9 mouse cellular contexts compared by ENCODE assay signal in genomic region chr11:114736913-114737624, GRCm38 (mm10). TPM values are rescaled to one million over a fixed set of nuclear protein-coding genes. Genes with fewer than 3 reads are reported as not detected.
A peak's percentile ranks its signal among the peaks of the same experiment; 100 is the strongest.
DNase-seq lines count a peak whose midpoint lies in the region; ATAC-seq and TF ChIP-seq lines count a peak whose summit lies in the region.
"Had no signal": no experiment of that assay in that cellular context is flagged by ENCODE, and none has a peak within 500 bp of the region (broad histone marks: within the 10 kb centered on the region; RNA-seq: fewer than 3 reads in every experiment).

No protein-coding gene starts in this region.

- H3K36me3 ChIP-seq in hindbrain, embryonic 10.5 days: no peaks in the 10 kb centered on the region
- no peaks in the 10 kb centered on the region for H3K36me3 ChIP-seq in hindbrain, embryonic 13.5 days
- H3K36me3 ChIP-seq in MEL (ENCODE audit: control insufficient read depth in 1 of 2, insufficient read depth in 2 of 2, low read length in 2 of 2): no peaks in the 10 kb centered on the region
- no peaks in the 10 kb centered on the region for H3K36me3 ChIP-seq in heart, embryonic 14.5 days (ENCODE audit: control insufficient read depth, insufficient read depth, low read length)
- H3K36me3 ChIP-seq in midbrain, embryonic 13.5 days: no peaks in the 10 kb centered on the region

- no peak for ATAC-seq in hindbrain, embryonic 13.5 days (ENCODE audit: low FRiP score)
- no peak; the same call in 1 of the 2 replicates for ATAC-seq in heart, embryonic 14.5 days (ENCODE audit: insufficient number of reproducible peaks, insufficient read depth, low FRiP score, low read depth)
- peak; percentile 51 for ATAC-seq in midbrain, embryonic 13.5 days

- H3K27me3 ChIP-seq in hindbrain, embryonic 10.5 days (ENCODE audit: insufficient read depth, poor library complexity, severe bottlenecking): peaks cover 21% of the 10 kb centered on the region
- H3K27me3 ChIP-seq in hindbrain, embryonic 13.5 days: peaks cover 13% of the 10 kb centered on the region; the same call in 1 of the 2 replicates
- H3K27me3 ChIP-seq in MEL (ENCODE audit: control insufficient read depth in 1 of 2, insufficient read depth in 2 of 2, low read length in 2 of 2): no peaks in the 10 kb centered on the region
- H3K27me3 ChIP-seq in heart, embryonic 14.5 days (ENCODE audit: control insufficient read depth, insufficient read depth, low read length): no peaks in the 10 kb centered on the region
- peaks cover 24% of the 10 kb centered on the region for H3K27me3 ChIP-seq in midbrain, embryonic 13.5 days

- H3K9me3 ChIP-seq in hindbrain, embryonic 10.5 days: no peaks in the 10 kb centered on the region
- no peaks in the 10 kb centered on the region for H3K9me3 ChIP-seq in hindbrain, embryonic 13.5 days
- no peaks in the 10 kb centered on the region for H3K9me3 ChIP-seq in MEL (replicated peaks; ENCODE audit: insufficient read depth, low read length)
- no peaks in the 10 kb centered on the region for H3K9me3 ChIP-seq in heart, embryonic 14.5 days (ENCODE audit: control insufficient read depth, low read length)
- H3K9me3 ChIP-seq in midbrain, embryonic 13.5 days: no peaks in the 10 kb centered on the region

- no peaks in the 10 kb centered on the region for H3K79me2 ChIP-seq in MEL (ENCODE audit: control insufficient read depth, insufficient read depth, low read length, poor library complexity)

- peak; percentile 19 for TF ChIP-seq RAD21 in MEL (IDR thresholded peaks at IDR 0.05; ENCODE audit: low read depth, low read length)

- H3K4me1 ChIP-seq in hindbrain, embryonic 10.5 days (replicated peaks): peaks cover 33% of the 10 kb centered on the region
- peaks cover 17% of the 10 kb centered on the region for H3K4me1 ChIP-seq in hindbrain, embryonic 13.5 days (replicated peaks)
- no peaks in the 10 kb centered on the region for H3K4me1 ChIP-seq in MEL (ENCODE audit: control insufficient read depth in 1 of 2, insufficient read depth in 2 of 2, low read length in 2 of 2)
- no peaks in the 10 kb centered on the region for H3K4me1 ChIP-seq in cortical plate, adult 2 months (ENCODE audit: control insufficient read depth, insufficient read depth, low read length)
- H3K4me1 ChIP-seq in heart, embryonic 14.5 days (ENCODE audit: control insufficient read depth in 2 of 2, insufficient read depth in 2 of 2, low read length in 2 of 2): peaks cover 7 to 9% of the 10 kb centered on the region in 2 experiments; a peak in 3 of 4 replicates
- peaks cover 22% of the 10 kb centered on the region for H3K4me1 ChIP-seq in midbrain, embryonic 13.5 days (replicated peaks)

- H3K4me3 ChIP-seq in hindbrain, embryonic 10.5 days: peak overlapping the region; percentile 16; the same call in 1 of the 2 replicates
- no peak overlapping the region for H3K4me3 ChIP-seq in hindbrain, embryonic 13.5 days
- no peak overlapping the region for H3K4me3 ChIP-seq in MEL (ENCODE audit: control insufficient read depth in 1 of 2, insufficient read depth in 1 of 2, low read depth in 2 of 2, low read length in 2 of 2)
- H3K4me3 ChIP-seq in cortical plate, adult 2 months (ENCODE audit: insufficient read depth, low read length): no peak overlapping the region
- no peak overlapping the region for H3K4me3 ChIP-seq in heart, embryonic 14.5 days (ENCODE audit: control insufficient read depth in 1 of 2, insufficient read depth in 1 of 2, low read depth in 1 of 2, low read length in 2 of 2)
- H3K4me3 ChIP-seq in midbrain, embryonic 13.5 days (replicated peaks): no peak overlapping the region

- 30% methylated on average over 11 of the region's 11 CpGs for WGBS in hindbrain, embryonic 10.5 days
- 25% methylated on average over 11 of the region's 11 CpGs for WGBS in hindbrain, embryonic 13.5 days
- 41% methylated on average over 11 of the region's 11 CpGs for WGBS in heart, embryonic 14.5 days
- WGBS in midbrain, embryonic 13.5 days: 19% methylated on average over 11 of the region's 11 CpGs

- H3K27ac ChIP-seq in hindbrain, embryonic 10.5 days: peak overlapping the region; percentile 87
- no peak overlapping the region for H3K27ac ChIP-seq in hindbrain, embryonic 13.5 days
- H3K27ac ChIP-seq in MEL (ENCODE audit: control insufficient read depth, low read depth, low read length): no peak overlapping the region
- H3K27ac ChIP-seq in cortical plate, adult 2 months (ENCODE audit: insufficient read depth, low read length): no peak overlapping the region
- H3K27ac ChIP-seq in heart, embryonic 14.5 days (replicated peaks in 1 of 2; ENCODE audit: control insufficient read depth in 1 of 2, insufficient read depth in 1 of 2, low read depth in 2 of 2, low read length in 2 of 2): no peak overlapping the region
- no peak overlapping the region for H3K27ac ChIP-seq in midbrain, embryonic 13.5 days
- H3K27ac ChIP-seq: macrophage had no signal

- no peak for TF ChIP-seq POLR2A in MEL (IDR thresholded peaks at IDR 0.05; ENCODE audit: control insufficient read depth in 1 of 2, insufficient read depth in 1 of 2, low read depth in 1 of 2, low read length in 2 of 2, poor library complexity in 1 of 2)
- TF ChIP-seq POLR2A in cortical plate, adult 2 months (IDR thresholded peaks at IDR 0.05; ENCODE audit: extremely low read depth, insufficient read depth, low read length): no peak

- no peak for TF ChIP-seq EP300 in MEL (IDR thresholded peaks at IDR 0.05; ENCODE audit: low read depth in 1 of 2, low read length in 2 of 2)

- TF ChIP-seq CTCF in MEL (IDR thresholded peaks at IDR 0.05 in 2 of 3, conservative IDR thresholded peaks at IDR 0.05 in 1 of 3; ENCODE audit: control insufficient read depth in 1 of 3, insufficient read depth in 1 of 3, low read depth in 2 of 3, low read length in 3 of 3, poor library complexity in 1 of 3, severe bottlenecking in 1 of 3): peak; percentile 52 to 60 (median 56)
- TF ChIP-seq CTCF in cortical plate, adult 2 months (IDR thresholded peaks at IDR 0.05; ENCODE audit: extremely low read depth, insufficient read depth, low read length): peak; percentile 79

- DNase-seq in hindbrain, embryonic 10.5 days (ENCODE audit: low spot score): peak; percentile 63
- DNase-seq in MEL (ENCODE audit: low read depth, low spot score): peak; percentile 15
- peak; percentile 63 to 79 for DNase-seq in kidney, postnatal 36 days
- peak; percentile 26 for DNase-seq in thymus, postnatal 14 days

- H3K9ac ChIP-seq in hindbrain, embryonic 13.5 days: no peak overlapping the region
- no peak overlapping the region for H3K9ac ChIP-seq in MEL (ENCODE audit: control insufficient read depth, low read depth, low read length, poor library complexity, severe bottlenecking)
- H3K9ac ChIP-seq in heart, embryonic 14.5 days (ENCODE audit: low read length): no peak overlapping the region
- no peak overlapping the region for H3K9ac ChIP-seq in midbrain, embryonic 13.5 days (replicated peaks)

- no peak overlapping the region for H3K4me2 ChIP-seq in hindbrain, embryonic 13.5 days
- H3K4me2 ChIP-seq in heart, embryonic 14.5 days (ENCODE audit: low read length): 0 out of 2 replicates have a peak overlapping the region, but pooled peaks have one; percentile 6
- H3K4me2 ChIP-seq in midbrain, embryonic 13.5 days (replicated peaks): no peak overlapping the region

TF ChIP-seq in MEL, 35 proteins besides CTCF, POLR2A, EP300 and RAD21:
- TF ChIP-seq SMC3 (IDR thresholded peaks at IDR 0.05; ENCODE audit: low read depth, low read length): 0 out of 2 replicates have a peak, but pooled peaks have one; percentile 3
- TF ChIP-seq GABPA (IDR thresholded peaks at IDR 0.05; ENCODE audit: low read depth, low read length): no peak
- TF ChIP-seq KAT2A (conservative IDR thresholded peaks at IDR 0.05; ENCODE audit: low read depth, low read length): no peak

RNA-seq across cellular contexts. Expression of gene Dnaic2, which starts 9.9 kb away (rescaled TPM):
- polyA plus RNA-seq in hindbrain, embryonic 10.5 days (2016; fragmentation: Nextera tagmentation; extraction: Ambion mirVana): 4.0 and 6.3 TPM in 2 replicates
- polyA plus RNA-seq in hindbrain, embryonic 13.5 days (2015; fragmentation: Nextera tagmentation; extraction: Ambion mirVana): 2.9 and 3.8 TPM in 2 replicates
- not detected in 2 replicates for total RNA-seq in MEL (2012; rRNA removed)
- polyA plus RNA-seq in MEL (2012; ENCODE audit: insufficient read depth in 1 of 2, insufficient read length in 2 of 2, low read depth in 1 of 2, low replicate concordance in 2 of 2, missing spikeins in 1 of 2): not detected
- 2.0 and 2.9 TPM in 2 replicates for polyA plus RNA-seq in cortical plate, adult 2 months (2012; rRNA removed)
- 0.35 TPM in 1 of 2 replicates, not detected in the other for polyA plus RNA-seq in heart, embryonic 14.5 days (2014; fragmentation: Nextera tagmentation; extraction: Ambion mirVana)
- 1.6 and 1.7 TPM in 2 replicates for polyA plus RNA-seq in midbrain, embryonic 13.5 days (2015; fragmentation: Nextera tagmentation; extraction: Ambion mirVana)
- polyA plus RNA-seq: macrophage had no signal

RNA-seq across cellular contexts. Expression of gene Kif19a, which starts 28.1 kb away (rescaled TPM):
- 1.1 and 3.8 TPM in 2 replicates for polyA plus RNA-seq in hindbrain, embryonic 10.5 days (2016; fragmentation: Nextera tagmentation; extraction: Ambion mirVana)
- polyA plus RNA-seq in hindbrain, embryonic 13.5 days (2015; fragmentation: Nextera tagmentation; extraction: Ambion mirVana): 1.2 and 1.3 TPM in 2 replicates
- not detected in 2 replicates for total RNA-seq in MEL (2012; rRNA removed)
- not detected for polyA plus RNA-seq in MEL (2012; ENCODE audit: insufficient read depth in 1 of 2, insufficient read length in 2 of 2, low read depth in 1 of 2, low replicate concordance in 2 of 2, missing spikeins in 1 of 2)
- 4.8 and 5.5 TPM in 2 replicates for polyA plus RNA-seq in cortical plate, adult 2 months (2012; rRNA removed)
- polyA plus RNA-seq in heart, embryonic 14.5 days (2014; fragmentation: Nextera tagmentation; extraction: Ambion mirVana): 0.16 and 0.28 TPM in 2 replicates
- 0.35 and 1.2 TPM in 2 replicates for polyA plus RNA-seq in midbrain, embryonic 13.5 days (2015; fragmentation: Nextera tagmentation; extraction: Ambion mirVana)

RNA-seq across cellular contexts. Expression of gene Btbd17, which starts 58.7 kb away (rescaled TPM):
- polyA plus RNA-seq in hindbrain, embryonic 10.5 days (2016; fragmentation: Nextera tagmentation; extraction: Ambion mirVana): 50.8 and 60.0 TPM in 2 replicates
- polyA plus RNA-seq in hindbrain, embryonic 13.5 days (2015; fragmentation: Nextera tagmentation; extraction: Ambion mirVana): 21.4 and 22.3 TPM in 2 replicates
- not detected in 2 replicates for total RNA-seq in MEL (2012; rRNA removed)
- polyA plus RNA-seq in MEL (2012; ENCODE audit: insufficient read depth in 1 of 2, insufficient read length in 2 of 2, low read depth in 1 of 2, low replicate concordance in 2 of 2, missing spikeins in 1 of 2): not detected
- polyA plus RNA-seq in cortical plate, adult 2 months (2012; rRNA removed): 50.7 and 56.1 TPM in 2 replicates
- not detected in 2 replicates for polyA plus RNA-seq in heart, embryonic 14.5 days (2014; fragmentation: Nextera tagmentation; extraction: Ambion mirVana)
- polyA plus RNA-seq in midbrain, embryonic 13.5 days (2015; fragmentation: Nextera tagmentation; extraction: Ambion mirVana): 30.1 and 33.6 TPM in 2 replicates
- polyA plus RNA-seq: macrophage had no signal

Comparison
In these comparisons a context has a peak if more than half of its experiments do, and no peak if none do; other contexts are left out.
1. DNase-seq: peak in every context shown above with its lines; median percentile 71 in kidney, postnatal 36 days; 63 in hindbrain, embryonic 10.5 days; 26 in thymus, postnatal 14 days; 15 in MEL.
2. RNA of gene Btbd17, which starts 58.7 kb away (polyA plus RNA-seq): 50.8 to 60.0 TPM in hindbrain, embryonic 10.5 days, 50.7 to 56.1 TPM in cortical plate, adult 2 months, 30.1 to 33.6 TPM in midbrain, embryonic 13.5 days and 21.4 to 22.3 TPM in hindbrain, embryonic 13.5 days; not detected in MEL and not detected in heart, embryonic 14.5 days; every median in the first group is over 10 times any median in the second.